14 mouse cellular contexts compared by ENCODE assay signal in the genomic region with DNA sequence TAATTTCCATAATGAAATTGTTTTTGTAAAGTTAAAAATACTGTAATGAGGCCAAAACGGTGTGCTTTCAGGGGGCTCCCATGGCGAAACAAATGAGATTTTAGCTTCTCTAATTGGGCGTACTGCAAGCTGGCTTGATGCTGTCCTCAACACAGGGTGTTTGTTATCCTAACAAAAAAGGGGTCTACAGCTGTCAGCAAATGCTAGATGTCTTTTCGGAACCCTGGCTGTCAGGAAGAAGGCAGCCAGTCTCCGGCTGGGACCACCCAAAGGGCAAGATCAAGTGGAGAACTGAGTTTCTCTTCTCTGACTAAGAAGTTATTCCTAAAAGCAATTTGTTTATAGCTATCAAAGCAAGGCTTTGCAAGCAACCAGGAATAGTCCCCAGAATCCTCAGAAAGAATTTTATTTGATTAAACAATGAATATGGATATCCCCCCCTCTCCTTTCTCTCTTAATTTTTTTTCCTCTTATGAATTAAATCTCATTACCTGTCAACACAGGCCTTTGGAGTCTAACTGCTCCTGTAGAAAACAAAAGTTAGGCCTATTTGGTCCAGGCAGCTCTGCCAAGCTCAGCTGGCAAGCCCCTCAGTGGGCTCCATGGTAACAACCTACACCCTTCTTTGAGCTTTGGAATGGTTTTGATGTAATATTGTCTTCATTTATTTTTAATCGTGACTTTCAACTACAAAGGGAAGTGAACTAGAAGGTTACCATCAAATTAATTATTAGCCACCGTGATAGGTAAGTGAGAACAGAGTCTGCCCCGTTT.
DNase-seq lines count a peak whose midpoint lies in the region; ATAC-seq lines count a peak whose summit lies in the region.
"Had no signal": no experiment of that assay in that cellular context is flagged by ENCODE, and none has a peak within 500 bp of the region (broad histone marks: within the 10 kb centered on the region; RNA-seq: fewer than 3 reads in every experiment).

No protein-coding gene starts in this region.

- WGBS in forebrain, embryonic 10.5 days, result 35% methylated on average over 8 of the region's 8 CpGs
- 24% methylated on average over 8 of the region's 8 CpGs for WGBS in hindbrain, embryonic 13.5 days
- WGBS in midbrain, embryonic 13.5 days, result 19% methylated on average over 8 of the region's 8 CpGs
- 63% methylated on average over 8 of the region's 8 CpGs for WGBS in kidney, embryonic 15.5 days

- no peaks in the 10 kb centered on the region for H3K9me3 ChIP-seq in forebrain, embryonic 10.5 days
- H3K9me3 ChIP-seq in hindbrain, embryonic 13.5 days, result no peaks in the 10 kb centered on the region
- H3K9me3 ChIP-seq in midbrain, embryonic 13.5 days, result no peaks in the 10 kb centered on the region
- H3K9me3 ChIP-seq in kidney, embryonic 15.5 days (replicated peaks), result no peaks in the 10 kb centered on the region
- H3K9me3 ChIP-seq: embryonic facial prominence, embryonic 12.5 days; limb, embryonic 13.5 days had no signal

- no peaks in the 10 kb centered on the region for H3K36me3 ChIP-seq in forebrain, embryonic 10.5 days (replicated peaks)
- no peaks in the 10 kb centered on the region for H3K36me3 ChIP-seq in hindbrain, embryonic 13.5 days
- H3K36me3 ChIP-seq in midbrain, embryonic 13.5 days, result no peaks in the 10 kb centered on the region
- no peaks in the 10 kb centered on the region for H3K36me3 ChIP-seq in kidney, embryonic 15.5 days
- H3K36me3 ChIP-seq: embryonic facial prominence, embryonic 12.5 days; limb, embryonic 13.5 days had no signal

- H3K27me3 ChIP-seq in forebrain, embryonic 10.5 days (ENCODE audit: poor library complexity, severe bottlenecking), result peaks cover 45% of the 10 kb centered on the region
- 0 out of 2 replicates have a peak, but pooled peaks cover 2% of the 10 kb centered on the region for H3K27me3 ChIP-seq in hindbrain, embryonic 13.5 days
- 0 out of 2 replicates have a peak, but pooled peaks cover 10% of the 10 kb centered on the region for H3K27me3 ChIP-seq in midbrain, embryonic 13.5 days
- no peaks in the 10 kb centered on the region for H3K27me3 ChIP-seq in kidney, embryonic 15.5 days
- H3K27me3 ChIP-seq: embryonic facial prominence, embryonic 12.5 days; limb, embryonic 13.5 days; megakaryocyte, embryonic 14.5 days had no signal

- peaks cover 22% of the 10 kb centered on the region for H3K4me1 ChIP-seq in forebrain, embryonic 10.5 days
- peaks cover 10% of the 10 kb centered on the region for H3K4me1 ChIP-seq in hindbrain, embryonic 13.5 days (replicated peaks)
- H3K4me1 ChIP-seq in midbrain, embryonic 13.5 days (replicated peaks), result peaks cover 13% of the 10 kb centered on the region
- H3K4me1 ChIP-seq in kidney, embryonic 15.5 days, result no peaks in the 10 kb centered on the region
- H3K4me1 ChIP-seq: megakaryocyte, embryonic 14.5 days had no signal

- ATAC-seq in hindbrain, embryonic 13.5 days (ENCODE audit: low FRiP score), result peak; percentile 63; the same call in 1 of the 2 replicates
- ATAC-seq in midbrain, embryonic 13.5 days, result peak; percentile 87
- ATAC-seq in kidney, embryonic 15.5 days (replicated peaks; ENCODE audit: low FRiP score), result no peak

- intact Hi-C loops in heart, postnatal 36 days (cut with DNase I), result no loop called here

- H3K4me2 ChIP-seq in hindbrain, embryonic 13.5 days, result no peak overlapping the region
- H3K4me2 ChIP-seq in midbrain, embryonic 13.5 days (replicated peaks), result no peak overlapping the region
- no peak overlapping the region for H3K4me2 ChIP-seq in kidney, embryonic 15.5 days
- H3K4me2 ChIP-seq: embryonic facial prominence, embryonic 12.5 days; limb, embryonic 13.5 days had no signal

- 0 out of 2 replicates have a peak overlapping the region, but pooled peaks have one; percentile 46 for H3K27ac ChIP-seq in forebrain, embryonic 10.5 days
- peak overlapping the region; percentile 18; the same call in 1 of the 2 replicates for H3K27ac ChIP-seq in hindbrain, embryonic 13.5 days
- H3K27ac ChIP-seq in midbrain, embryonic 13.5 days, result no peak overlapping the region
- no peak overlapping the region for H3K27ac ChIP-seq in kidney, embryonic 15.5 days
- H3K27ac ChIP-seq: embryonic facial prominence, embryonic 12.5 days; limb, embryonic 13.5 days had no signal

- H3K9ac ChIP-seq in hindbrain, embryonic 13.5 days, result no peak overlapping the region
- H3K9ac ChIP-seq in midbrain, embryonic 13.5 days (replicated peaks), result no peak overlapping the region
- H3K9ac ChIP-seq in kidney, embryonic 15.5 days, result no peak overlapping the region
- H3K9ac ChIP-seq: embryonic facial prominence, embryonic 12.5 days; limb, embryonic 13.5 days had no signal

- peak; percentile 21 for DNase-seq in embryo, embryonic 11 days
- DNase-seq in forebrain, embryonic 10.5 days (ENCODE audit: extremely low spot score, low spot score), result peak; percentile 46
- no peak for DNase-seq in gastrocnemius, postnatal 25 days
- DNase-seq in thymus, postnatal 10 days (ENCODE audit: low spot score in 2 of 2), result no peak
- DNase-seq in heart, postnatal 36 days, result no peak
- DNase-seq: adrenal gland, postnatal 10 days; kidney, postnatal 4 days; lung, adult 18-20 months had no signal

- H3K4me3 ChIP-seq in forebrain, embryonic 10.5 days, result no peak overlapping the region
- no peak overlapping the region for H3K4me3 ChIP-seq in hindbrain, embryonic 13.5 days
- H3K4me3 ChIP-seq in midbrain, embryonic 13.5 days (replicated peaks), result no peak overlapping the region
- H3K4me3 ChIP-seq in kidney, embryonic 15.5 days (replicated peaks), result no peak overlapping the region
- H3K4me3 ChIP-seq: embryonic facial prominence, embryonic 12.5 days; limb, embryonic 13.5 days; megakaryocyte, embryonic 14.5 days had no signal

Comparison
In these comparisons a context has a peak if more than half of its experiments do, and no peak if none do; other contexts are left out.
1. DNase-seq: peak in embryo, embryonic 11 days (single experiment) and forebrain, embryonic 10.5 days (single experiment); none in gastrocnemius, postnatal 25 days (single experiment), thymus, postnatal 10 days (0 of 2) and heart, postnatal 36 days (0 of 2).
2. H3K27ac ChIP-seq: peak in forebrain, embryonic 10.5 days (single experiment) and hindbrain, embryonic 13.5 days (single experiment); none in midbrain, embryonic 13.5 days (single experiment) and kidney, embryonic 15.5 days (single experiment).